Mouse (Mus musculus): ENCODE results near the gene Rapgef5. TPM values are rescaled to one million over a fixed set of nuclear protein-coding genes. Genes with fewer than 3 reads are reported as not detected.

The Rapgef5 gene
- polyA plus RNA-seq, 1 experiment from 2014 or later = 1.7 TPM

DNA sequence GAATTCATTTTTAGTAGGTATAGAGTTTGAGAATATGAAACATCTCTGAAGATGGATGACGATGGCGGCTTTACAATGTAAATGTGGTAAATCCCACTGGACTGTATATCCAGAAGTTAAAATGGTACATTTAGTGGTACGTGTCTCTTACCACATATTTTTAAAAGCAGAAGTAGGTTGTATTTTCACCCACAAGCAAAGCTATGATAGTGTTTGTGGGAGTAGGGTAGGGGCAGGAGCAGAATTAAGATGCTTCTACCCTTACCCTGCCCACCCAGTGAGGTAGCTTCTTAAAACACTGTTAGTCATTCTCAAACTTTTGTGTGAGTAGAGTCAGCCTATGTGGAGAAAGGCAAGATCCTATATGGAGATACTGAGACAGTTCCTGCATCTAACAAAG lies 13.4 kb upstream of the Rapgef5 start:
- H3K9ac ChIP-seq = no peak overlapping the region
- ATAC-seq (ENCODE audit: insufficient read depth) = no peak
- H3K27me3 ChIP-seq = peaks cover 5% of the 10 kb centered on the region; the same call in 1 of the 2 replicates
- H3K4me3 ChIP-seq (replicated peaks) = no peak overlapping the region
- H3K36me3 ChIP-seq (replicated peaks) = no peaks in the 10 kb centered on the region
- WGBS (ENCODE audit: insufficient replicate concordance) = 72% methylated on average over 3 of the region's 3 CpGs
- H3K9me3 ChIP-seq (replicated peaks) = no peaks in the 10 kb centered on the region
- H3K4me1 ChIP-seq (replicated peaks) = no peaks in the 10 kb centered on the region
- no peak overlapping the region for H3K27ac ChIP-seq (replicated peaks)
- no peak overlapping the region for H3K4me2 ChIP-seq

DNA sequence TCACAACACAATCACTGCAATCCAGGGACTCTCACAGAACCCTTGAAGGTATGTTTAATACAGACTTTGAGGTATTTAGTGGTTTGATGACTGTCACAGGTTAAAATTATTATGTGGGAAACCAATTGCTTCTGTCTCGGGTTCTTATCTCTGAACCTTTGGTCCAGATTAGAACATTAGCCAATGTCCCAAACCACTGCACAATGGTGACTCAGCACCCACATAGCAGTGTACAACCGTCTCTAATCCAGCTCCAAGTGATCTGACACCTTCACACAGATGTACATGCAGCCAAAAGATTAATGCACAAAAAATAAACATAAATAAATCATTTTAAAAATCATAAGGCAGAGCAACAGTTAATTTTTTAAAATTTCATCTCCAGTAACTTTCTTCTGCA lies 11.1 kb upstream of the Rapgef5 start:
- 19% methylated on average over 2 of the region's 2 CpGs for WGBS (ENCODE audit: insufficient replicate concordance)
- Histone ChIP-seq H3K9ac (no peak overlapping the region), H3K27me3 (0 out of 2 replicates have a peak, but pooled peaks cover under 1% of the 10 kb centered on the region), H3K27ac (replicated peaks) (no peak overlapping the region), H3K4me1 (replicated peaks) (no peaks in the 10 kb centered on the region), H3K4me2 (no peak overlapping the region), H3K9me3 (replicated peaks) (no peaks in the 10 kb centered on the region), H3K4me3 (replicated peaks) (no peak overlapping the region), H3K36me3 (replicated peaks) (no peaks in the 10 kb centered on the region)
- no peak for ATAC-seq (ENCODE audit: insufficient read depth)

DNA sequence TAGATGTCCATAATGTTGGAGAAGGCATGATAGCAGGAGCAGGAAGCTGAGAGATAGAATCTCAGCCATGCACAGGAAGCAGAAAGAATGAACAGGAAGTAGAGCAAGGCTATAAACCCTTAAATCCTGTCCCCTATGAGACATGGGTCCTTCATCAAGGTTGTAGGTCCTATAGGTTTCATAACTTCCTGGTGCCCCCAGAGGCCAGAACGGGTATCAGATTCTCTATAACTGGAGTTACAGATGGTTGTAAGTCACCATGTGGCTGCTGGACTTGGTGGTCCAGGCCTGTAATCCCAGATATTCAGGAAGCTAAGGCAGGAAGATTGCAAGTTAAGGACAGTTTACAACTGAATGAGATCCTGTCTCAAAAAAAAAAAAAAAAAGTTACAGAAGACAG lies 8.5 kb upstream of the Rapgef5 start:
- ATAC-seq (ENCODE audit: insufficient read depth) = no peak
- Histone ChIP-seq H3K9ac (no peak overlapping the region), H3K36me3 (replicated peaks) (no peaks in the 10 kb centered on the region), H3K4me2 (no peak overlapping the region), H3K4me1 (replicated peaks) (no peaks in the 10 kb centered on the region), H3K27me3 (peaks cover 3% of the 10 kb centered on the region; the same call in 1 of the 2 replicates), H3K4me3 (replicated peaks) (no peak overlapping the region), H3K9me3 (replicated peaks) (no peaks in the 10 kb centered on the region), H3K27ac (replicated peaks) (no peak overlapping the region)
- WGBS (ENCODE audit: insufficient replicate concordance) = 20% methylated on average over 1 of the region's 1 CpGs

DNA sequence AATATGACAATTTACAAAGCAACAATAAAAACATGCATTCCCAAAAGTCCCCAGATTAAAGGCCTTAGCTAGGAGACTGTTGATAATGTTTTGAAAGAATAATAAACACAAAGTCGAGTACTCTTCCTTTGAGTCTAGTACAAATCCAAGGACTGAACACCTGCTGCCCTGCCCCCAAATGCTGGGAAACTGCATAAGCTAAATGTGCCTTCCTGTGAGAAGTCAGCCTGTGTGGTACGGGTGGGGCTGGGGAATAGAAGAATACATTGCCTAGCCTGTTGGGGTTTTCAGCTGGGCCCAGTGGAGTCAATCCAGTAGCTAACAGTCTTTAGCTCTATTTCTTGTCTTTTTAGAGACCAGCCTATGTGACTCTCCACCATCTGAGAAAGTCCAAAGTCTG lies 6.4 kb upstream of the Rapgef5 start:
- Histone ChIP-seq H3K9ac (no peak overlapping the region), H3K36me3 (replicated peaks) (no peaks in the 10 kb centered on the region), H3K27me3 (peaks cover 10% of the 10 kb centered on the region), H3K9me3 (replicated peaks) (no peaks in the 10 kb centered on the region), H3K27ac (replicated peaks) (no peak overlapping the region), H3K4me2 (no peak overlapping the region), H3K4me1 (replicated peaks) (no peaks in the 10 kb centered on the region), H3K4me3 (replicated peaks) (no peak overlapping the region)
- 35% methylated on average over 2 of the region's 2 CpGs for WGBS (ENCODE audit: insufficient replicate concordance)
- no peak for ATAC-seq (ENCODE audit: insufficient read depth)

DNA sequence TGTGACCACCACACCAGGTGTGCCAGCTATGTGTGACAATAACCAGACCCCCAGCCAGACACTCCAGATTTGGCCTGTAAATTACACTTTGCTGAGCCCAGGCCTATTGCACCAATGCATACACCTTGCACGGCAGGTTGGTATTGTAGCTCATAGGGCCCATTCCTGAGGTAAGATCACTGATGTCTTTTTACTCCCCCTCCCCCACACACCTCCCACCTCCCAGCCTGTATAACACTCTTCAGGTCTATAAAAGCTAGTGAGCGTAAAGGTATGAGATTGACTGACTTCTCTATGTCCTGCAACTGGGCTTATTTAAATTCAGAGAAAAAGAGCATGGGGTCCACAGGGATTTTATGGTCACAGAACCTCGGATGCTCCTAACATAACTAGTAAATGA lies 3.8 kb upstream of the Rapgef5 start:
- peaks cover 10% of the 10 kb centered on the region for H3K27me3 ChIP-seq
- no peak overlapping the region for H3K4me3 ChIP-seq (replicated peaks)
- H3K4me1 ChIP-seq (replicated peaks) = no peaks in the 10 kb centered on the region
- H3K4me2 ChIP-seq = no peak overlapping the region
- no peaks in the 10 kb centered on the region for H3K9me3 ChIP-seq (replicated peaks)
- WGBS (ENCODE audit: insufficient replicate concordance) = 69% methylated on average over 3 of the region's 3 CpGs
- H3K27ac ChIP-seq (replicated peaks) = no peak overlapping the region
- H3K9ac ChIP-seq = no peak overlapping the region
- no peak for ATAC-seq (ENCODE audit: insufficient read depth)
- H3K36me3 ChIP-seq (replicated peaks) = no peaks in the 10 kb centered on the region

DNA sequence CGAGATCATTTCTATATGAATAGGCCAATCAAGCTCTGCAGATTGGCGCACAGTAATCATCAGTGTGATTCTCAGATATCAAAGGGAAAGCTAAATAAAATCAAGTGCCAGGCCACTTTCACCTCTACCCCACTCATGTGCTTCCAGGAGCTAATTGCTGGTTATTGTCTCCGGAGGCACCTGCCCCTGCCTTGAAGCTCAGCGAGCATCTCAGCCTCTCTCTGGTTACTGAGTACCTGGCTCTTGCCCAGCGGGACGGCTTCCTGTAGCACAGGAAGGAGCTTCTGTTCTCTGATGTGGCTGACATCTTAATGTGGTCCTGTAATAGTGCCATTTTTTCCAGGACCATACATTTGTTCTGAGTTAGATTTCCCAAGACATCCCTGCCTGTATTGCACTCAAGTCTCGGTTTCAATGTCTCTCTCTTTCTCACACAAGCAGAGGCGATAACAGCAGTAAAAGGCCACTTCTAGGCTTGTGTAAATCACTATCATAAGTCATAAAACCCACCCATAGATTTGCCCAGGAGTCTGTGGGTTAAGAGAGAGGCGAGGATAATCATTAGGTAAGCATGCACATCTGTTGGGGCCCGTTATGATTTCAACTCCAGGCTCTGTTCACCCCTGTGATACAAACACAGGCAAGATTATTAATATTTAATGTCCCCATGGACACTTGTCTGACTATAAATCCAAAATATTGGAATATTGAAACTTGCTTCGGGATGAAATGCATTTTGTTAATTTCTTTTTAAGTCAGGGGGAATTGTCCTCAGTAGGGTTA lies 2.9 kb upstream of the Rapgef5 start:
- Histone ChIP-seq H3K36me3 (replicated peaks) (no peaks in the 10 kb centered on the region), H3K4me2 (no peak overlapping the region), H3K9ac (no peak overlapping the region), H3K27me3 (peaks cover 11% of the 10 kb centered on the region), H3K9me3 (replicated peaks) (no peaks in the 10 kb centered on the region), H3K4me1 (replicated peaks) (no peaks in the 10 kb centered on the region), H3K4me3 (replicated peaks) (no peak overlapping the region), H3K27ac (replicated peaks) (no peak overlapping the region)
- no peak for ATAC-seq (ENCODE audit: insufficient read depth)
- 58% methylated on average over 11 of the region's 11 CpGs for WGBS (ENCODE audit: insufficient replicate concordance)

DNA sequence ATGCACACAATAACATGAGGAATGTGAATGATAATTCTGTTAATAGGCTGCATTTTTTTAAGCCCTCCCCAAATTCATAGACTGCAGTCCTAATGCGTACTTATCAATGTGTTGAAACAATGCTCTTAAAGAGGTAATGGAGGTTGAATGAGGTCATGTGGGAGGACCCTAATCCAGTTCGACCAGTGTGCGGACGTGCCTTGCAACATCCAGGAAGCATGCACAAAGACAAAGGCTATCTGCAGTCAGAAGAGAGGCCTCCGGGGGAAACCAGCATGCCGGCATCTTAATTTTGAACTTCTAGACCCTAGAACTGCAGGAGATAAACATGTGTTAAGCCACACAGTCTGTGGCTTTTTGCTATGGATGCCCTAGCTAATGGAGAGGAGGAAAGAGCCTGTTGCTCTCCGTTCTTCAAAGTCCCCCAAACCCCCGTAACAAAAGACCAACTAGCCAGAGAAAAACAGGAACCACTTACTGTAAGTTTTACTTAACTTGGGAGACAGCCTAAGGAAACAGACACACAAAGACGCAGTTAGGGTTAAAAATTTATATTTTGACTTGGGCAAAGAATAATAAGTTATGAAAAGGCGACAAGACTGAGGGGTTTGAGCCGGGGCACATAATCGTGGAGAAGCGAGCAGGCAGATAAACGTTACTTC lies 1.1 kb downstream of the Rapgef5 start:
- Histone ChIP-seq H3K9me3 (replicated peaks) (no peaks in the 10 kb centered on the region), H3K4me2 (no peak overlapping the region), H3K9ac (no peak overlapping the region), H3K27me3 (peaks cover 34% of the 10 kb centered on the region), H3K4me3 (replicated peaks) (no peak overlapping the region), H3K4me1 (replicated peaks) (no peaks in the 10 kb centered on the region), H3K27ac (replicated peaks) (no peak overlapping the region), H3K36me3 (replicated peaks) (no peaks in the 10 kb centered on the region)
- 31% methylated on average over 14 of the region's 14 CpGs for WGBS (ENCODE audit: insufficient replicate concordance)
- ATAC-seq (ENCODE audit: insufficient read depth) = peak; percentile 44; the same call in 1 of the 2 replicates

DNA sequence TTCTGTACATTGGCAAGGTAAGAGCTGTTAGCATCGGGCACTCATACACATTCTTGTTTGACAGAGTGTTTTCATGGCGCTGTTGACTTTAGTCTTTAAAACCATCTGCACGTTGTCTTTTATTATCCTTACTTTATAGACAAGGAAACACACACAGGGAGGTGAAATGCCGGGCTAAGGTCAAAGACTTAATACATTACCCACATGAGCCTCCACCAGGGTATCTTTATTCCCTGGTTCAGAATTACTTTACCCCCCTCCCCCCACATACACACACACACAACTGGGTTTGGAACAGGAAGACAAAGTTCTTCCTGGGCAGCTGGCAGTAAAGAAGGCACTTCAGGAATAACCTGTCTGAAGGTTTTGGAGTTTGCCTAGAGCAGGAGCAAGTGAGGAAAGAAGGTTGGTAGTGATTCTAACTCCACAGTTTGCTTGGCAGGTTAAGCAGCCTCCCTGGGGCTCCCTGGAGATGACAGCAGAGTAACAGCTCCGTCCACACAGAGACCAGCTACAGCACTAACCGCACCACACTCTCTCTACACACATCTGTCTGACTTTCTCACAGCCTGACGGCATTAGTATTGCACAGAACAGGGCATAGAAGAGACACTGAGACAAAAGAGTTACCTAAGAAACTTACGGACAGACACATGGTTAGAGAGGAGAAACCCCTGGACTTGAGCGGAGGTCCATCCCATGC lies 8.2 kb downstream of the Rapgef5 start:
- no peak overlapping the region for H3K4me3 ChIP-seq (replicated peaks)
- H3K4me1 ChIP-seq (replicated peaks) = no peaks in the 10 kb centered on the region
- H3K27ac ChIP-seq (replicated peaks) = no peak overlapping the region
- no peak overlapping the region for H3K9ac ChIP-seq
- WGBS (ENCODE audit: insufficient replicate concordance) = 62% methylated on average over 9 of the region's 9 CpGs
- H3K27me3 ChIP-seq = peaks cover 62% of the 10 kb centered on the region
- H3K4me2 ChIP-seq = no peak overlapping the region
- no peaks in the 10 kb centered on the region for H3K36me3 ChIP-seq (replicated peaks)
- H3K9me3 ChIP-seq (replicated peaks) = no peaks in the 10 kb centered on the region
- no peak for ATAC-seq (ENCODE audit: insufficient read depth)

DNA sequence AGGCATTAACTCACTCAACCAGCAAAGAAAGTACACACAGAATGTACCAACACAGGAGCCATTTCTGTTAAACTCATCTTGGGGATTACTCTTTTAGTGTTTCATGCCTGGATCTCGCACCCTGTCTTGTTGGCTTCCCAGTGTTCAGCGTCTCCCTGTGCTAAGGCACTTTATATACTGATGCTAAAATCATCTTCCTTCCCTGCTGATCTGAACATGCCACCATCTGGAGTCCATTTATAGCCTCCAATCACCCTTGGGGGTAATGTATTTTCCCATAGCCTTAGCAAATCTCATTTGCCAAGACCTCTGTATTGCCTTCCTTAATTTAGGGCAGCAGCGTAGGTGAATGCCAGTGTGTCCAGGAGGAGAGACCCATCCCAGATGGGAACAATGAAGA lies 11.6 kb downstream of the Rapgef5 start:
- Histone ChIP-seq H3K27ac (replicated peaks) (no peak overlapping the region), H3K9ac (no peak overlapping the region), H3K4me1 (replicated peaks) (no peaks in the 10 kb centered on the region), H3K4me2 (no peak overlapping the region), H3K27me3 (peaks cover 76% of the 10 kb centered on the region), H3K4me3 (replicated peaks) (no peak overlapping the region), H3K36me3 (replicated peaks) (no peaks in the 10 kb centered on the region), H3K9me3 (replicated peaks) (no peaks in the 10 kb centered on the region)
- ATAC-seq (ENCODE audit: insufficient read depth) = no peak
- WGBS (ENCODE audit: insufficient replicate concordance) = 72% methylated on average over 3 of the region's 3 CpGs

DNA sequence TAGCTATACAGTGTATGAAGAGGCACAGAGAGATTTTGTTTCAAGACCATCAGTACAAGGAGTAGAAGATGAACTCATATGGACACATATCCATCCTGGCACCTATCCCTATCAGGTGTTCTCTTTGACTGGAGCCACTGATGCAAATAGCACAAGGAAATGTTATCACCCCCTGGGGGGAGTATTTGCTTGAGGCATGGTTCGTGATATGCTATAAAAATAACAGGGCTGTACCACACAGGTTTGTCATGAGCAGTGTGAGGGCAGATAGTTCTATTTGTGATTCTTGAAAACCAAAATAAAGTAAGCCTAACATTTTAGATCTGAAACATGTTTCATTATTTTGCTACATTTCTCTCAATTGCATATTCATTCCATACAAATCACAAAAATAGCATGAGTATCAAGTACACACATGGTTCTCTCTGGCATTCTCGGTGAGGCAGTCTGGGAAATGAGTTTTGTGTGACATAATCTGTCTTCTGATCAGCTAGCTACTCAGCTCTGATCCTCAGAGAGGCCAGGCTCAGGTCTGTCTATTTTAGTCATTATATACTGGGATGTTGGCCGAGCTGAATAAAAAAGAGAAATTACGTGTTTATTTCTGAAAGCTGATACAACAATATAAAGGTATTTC lies 12.3 kb downstream of the Rapgef5 start:
- H3K4me1 ChIP-seq (replicated peaks) = peaks cover 3% of the 10 kb centered on the region; the same call in 1 of the 2 replicates
- ATAC-seq (ENCODE audit: insufficient read depth) = no peak
- H3K4me3 ChIP-seq (replicated peaks) = no peak overlapping the region
- H3K27me3 ChIP-seq = peaks cover 83% of the 10 kb centered on the region
- no peaks in the 10 kb centered on the region for H3K36me3 ChIP-seq (replicated peaks)
- H3K9me3 ChIP-seq (replicated peaks) = no peaks in the 10 kb centered on the region
- 48% methylated on average over 4 of the region's 4 CpGs for WGBS (ENCODE audit: insufficient replicate concordance)
- H3K9ac ChIP-seq = no peak overlapping the region
- no peak overlapping the region for H3K27ac ChIP-seq (replicated peaks)
- no peak overlapping the region for H3K4me2 ChIP-seq

DNA sequence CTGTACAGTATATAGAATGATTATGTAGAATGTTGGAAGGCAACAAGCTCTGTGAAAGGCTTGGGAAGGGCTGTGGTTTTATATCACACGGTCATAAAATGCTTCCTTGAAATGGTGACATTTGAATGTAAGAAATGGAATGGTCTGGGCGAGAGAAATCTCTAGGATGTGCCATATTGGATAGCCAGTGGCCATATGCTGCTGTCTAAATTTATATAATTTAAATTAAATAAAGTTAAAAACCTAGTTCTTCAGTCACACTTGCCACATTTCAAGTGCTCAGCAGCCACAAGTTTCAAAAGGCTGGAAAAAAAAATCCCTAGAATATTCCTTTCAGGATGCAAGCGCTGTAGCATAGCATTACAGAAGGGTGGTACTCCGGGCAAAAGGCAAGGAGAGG lies 14.8 kb downstream of the Rapgef5 start:
- H3K4me2 ChIP-seq = no peak overlapping the region
- no peak overlapping the region for H3K4me3 ChIP-seq (replicated peaks)
- 62% methylated on average over 4 of the region's 4 CpGs for WGBS (ENCODE audit: insufficient replicate concordance)
- H3K27me3 ChIP-seq = peaks cover 93% of the 10 kb centered on the region
- no peaks in the 10 kb centered on the region for H3K36me3 ChIP-seq (replicated peaks)
- no peak for ATAC-seq (ENCODE audit: insufficient read depth)
- no peak overlapping the region for H3K9ac ChIP-seq
- no peaks in the 10 kb centered on the region for H3K9me3 ChIP-seq (replicated peaks)
- peaks cover 13% of the 10 kb centered on the region for H3K4me1 ChIP-seq (replicated peaks)
- no peak overlapping the region for H3K27ac ChIP-seq (replicated peaks)
